Mouse (Mus musculus) bone marrow macrophage, adult 2 months (primary cell): ENCODE measurements around the gene Mmp24. TPM values are rescaled to one million over a fixed set of nuclear protein-coding genes. Genes with fewer than 3 reads are reported as not detected.
"Not testable (repeated sequence)": the region's sequence is repeated elsewhere in the genome, so short reads cannot be mapped to it uniquely, and the experiment has no call there.

ENCODE experiments used
- H3K27ac ChIP-seq: 2 replicates; pipeline ENCODE4 v1.5.1; 2012; ENCODE audit warnings: low read depth, low read length; ENCODE audit not compliant: insufficient read depth
- H3K4me1 ChIP-seq: 2 replicates; pipeline ENCODE4 v1.6.1; 2012; ENCODE audit warnings: low read length; ENCODE audit not compliant: control insufficient read depth, insufficient read depth
- H3K4me3 ChIP-seq: 2 replicates; pipeline ENCODE4 v1.5.1; 2012; ENCODE audit warnings: mild to moderate bottlenecking, low read length, moderate library complexity; ENCODE audit not compliant: insufficient read depth
- CTCF ChIP-seq: IDR thresholded peaks from 2 replicates; pipeline ENCODE4 v1.5.1; 2012; ENCODE audit warnings: low read depth, mild to moderate bottlenecking, low read length, moderate library complexity
- POLR2A ChIP-seq: IDR thresholded peaks from 2 replicates; pipeline ENCODE4 v1.6.1; 2012; ENCODE audit warnings: mild to moderate bottlenecking, low read depth, low read length, borderline replicate concordance
- polyA plus RNA-seq: library from polyadenylated mRNA; stranded (reverse); fragments of >200 nt; gene quantifications from 2 replicates; pipeline ENCODE4 v1.2.4, GENCODE M21; 2012; ENCODE audit not compliant: missing spikeins, insufficient read depth, insufficient read length

Mmp24 gene
- polyA plus RNA-seq = not detected in 2 replicates

DNA sequence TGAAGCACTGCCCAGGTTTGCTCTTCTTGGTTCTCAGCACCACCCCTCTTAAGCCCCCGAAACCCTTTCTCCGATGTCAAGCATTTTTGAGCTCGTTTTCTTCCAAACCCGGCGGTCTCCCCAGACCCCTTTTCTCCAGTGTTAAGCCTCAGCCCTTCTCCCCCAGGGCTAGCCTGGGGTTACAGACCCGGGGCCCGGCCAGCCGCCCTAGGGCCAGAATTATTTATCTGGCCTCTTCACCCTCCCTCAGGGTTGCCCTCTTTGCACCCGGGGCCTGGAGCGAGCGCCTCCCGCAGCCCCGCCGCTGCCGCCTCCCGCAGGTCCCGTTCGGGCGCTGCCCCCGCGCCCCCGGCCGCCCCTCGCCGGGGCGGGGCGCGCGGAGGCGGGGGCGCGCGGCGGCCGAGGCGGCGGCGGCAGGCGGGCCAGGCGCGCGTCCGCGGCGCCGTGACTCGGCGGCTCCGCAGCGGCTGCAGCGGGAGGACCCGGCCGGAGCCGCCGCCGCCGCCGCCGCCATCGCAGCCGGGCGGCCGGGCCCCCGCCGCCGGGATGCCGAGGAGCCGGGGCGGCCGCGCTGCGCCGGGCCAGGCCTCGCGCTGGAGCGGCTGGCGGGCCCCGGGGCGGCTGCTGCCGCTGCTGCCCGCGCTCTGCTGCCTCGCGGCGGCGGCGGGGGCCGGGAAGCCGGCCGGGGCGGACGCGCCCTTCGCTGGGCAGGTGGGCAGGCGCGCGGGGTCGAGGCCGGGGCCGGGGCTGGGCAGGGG, at the start of gene Mmp24:
Mmp24 (plus strand) TSS at position 416 of the 758 bp plus-strand sequence.
- TF ChIP-seq POLR2A (no peak), CTCF (no peak)
- H3K4me3 ChIP-seq = peak within 1 kb of the TSS; percentile 57

DNA sequence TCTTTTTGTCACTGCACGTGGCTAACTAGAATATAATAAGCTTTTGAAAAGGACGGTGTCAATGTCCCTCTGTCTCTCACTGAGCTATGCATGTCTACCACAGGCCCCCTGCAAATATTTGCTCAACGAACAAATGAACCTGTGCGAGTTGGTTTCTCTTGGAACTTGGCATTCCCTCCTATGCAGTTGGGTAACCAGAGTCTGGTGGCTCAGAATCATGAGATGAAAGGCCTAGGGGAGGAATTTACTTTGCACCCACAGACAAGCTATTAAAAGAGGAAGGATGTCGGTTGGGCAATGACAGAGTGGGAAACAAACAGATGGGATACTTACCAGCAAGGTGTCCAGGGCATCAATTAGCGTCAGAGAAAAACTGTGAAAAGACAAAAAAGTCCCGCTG, 48.8 kb upstream of the Mmp24 start:
- Histone ChIP-seq H3K4me3 (no peak overlapping the region), H3K27ac (peak overlapping the region; percentile 30), H3K4me1 (peaks cover 37% of the 10 kb centered on the region)
- TF ChIP-seq POLR2A = no peak
- no peak for TF ChIP-seq CTCF

More for the DNA sequence above, at the start of gene Mmp24:
- Histone ChIP-seq H3K27ac (no peak within 1 kb of the TSS), H3K4me1 (no peaks in the 10 kb centered on the region)

DNA sequence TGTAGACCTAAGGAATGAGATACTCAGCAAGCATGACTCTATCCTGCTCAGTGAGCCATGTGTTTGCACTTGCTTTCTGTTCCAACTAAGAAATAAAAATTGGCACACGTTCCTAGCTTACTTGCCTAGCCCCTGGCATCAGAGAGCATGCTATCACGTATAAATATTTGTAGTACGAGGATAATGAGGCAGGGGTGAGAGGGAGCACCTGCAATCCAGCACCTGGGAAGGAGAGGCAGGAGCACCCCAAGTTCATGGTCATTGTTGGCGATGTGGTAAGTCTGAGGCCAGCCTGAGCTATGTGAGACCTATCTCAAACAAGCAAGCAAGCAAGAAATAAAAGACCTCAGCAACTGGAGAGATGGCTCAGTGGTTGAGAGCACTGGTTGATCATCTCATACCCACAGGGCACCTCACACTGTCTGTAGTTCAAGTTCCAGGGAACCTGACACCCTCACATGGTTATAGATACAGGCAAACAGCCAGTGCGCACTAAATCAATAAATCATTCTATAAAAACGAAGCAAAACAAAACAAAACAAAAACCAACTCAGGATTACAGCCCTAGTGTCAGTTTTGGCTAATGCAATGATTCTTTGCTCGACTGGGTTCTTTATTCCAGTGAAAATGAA, 47.3 kb upstream of the Mmp24 start:
- Histone ChIP-seq H3K4me1 (peaks cover 37% of the 10 kb centered on the region), H3K27ac (no peak overlapping the region), H3K4me3 (no peak overlapping the region)
- TF ChIP-seq CTCF (no peak), POLR2A (no peak)

DNA sequence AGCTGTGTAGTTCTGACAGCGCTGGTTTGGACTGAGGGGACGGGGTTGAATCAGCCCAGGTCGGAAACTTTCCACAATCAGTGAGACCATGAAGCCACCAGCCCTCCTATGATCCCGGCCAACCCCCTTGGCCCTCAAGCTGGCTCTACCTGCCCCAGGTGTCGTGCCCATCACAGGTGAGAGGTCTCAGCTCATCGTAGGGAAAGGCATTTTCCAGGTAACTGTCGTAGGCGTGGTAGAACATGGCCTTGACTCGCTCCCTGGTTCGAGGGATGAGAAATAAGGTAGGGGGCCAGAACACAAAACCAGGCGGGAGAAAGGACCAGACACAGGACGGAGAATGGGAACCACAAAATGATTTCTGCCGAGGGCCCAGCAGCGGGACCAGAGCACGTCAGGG, 46.4 kb upstream of the Mmp24 start:
- Histone ChIP-seq H3K4me1 (peaks cover 35% of the 10 kb centered on the region), H3K27ac (no peak overlapping the region), H3K4me3 (peak overlapping the region; percentile 63)
- TF ChIP-seq POLR2A (no peak), CTCF (no peak)

DNA sequence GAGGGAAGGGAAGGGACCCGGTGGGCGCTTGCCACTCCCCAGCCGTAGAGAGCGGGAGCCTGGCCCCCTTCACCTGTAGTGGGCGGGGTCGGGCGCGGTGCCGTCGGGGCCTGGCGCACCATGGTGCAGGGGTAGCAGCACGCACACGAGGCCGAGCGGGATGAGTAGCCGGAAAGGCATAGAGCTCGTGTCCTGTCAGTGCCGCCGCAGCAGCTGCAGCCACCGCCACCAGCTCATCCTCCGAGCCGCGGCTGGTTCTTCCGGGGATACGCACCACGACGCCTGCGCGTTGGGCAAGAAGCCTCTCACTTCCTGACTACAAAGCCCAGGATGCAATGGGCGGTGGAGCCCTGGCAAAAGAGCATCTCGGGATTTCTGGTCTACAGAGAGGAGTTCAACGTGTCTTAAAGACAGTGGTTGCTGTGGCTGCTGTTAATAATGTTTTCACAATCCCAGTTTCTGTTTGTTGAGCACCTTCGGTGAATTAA, 45.9 kb upstream of the Mmp24 start, which contains the start of gene Edem2:
Edem2 (minus strand) TSS at position 318 of the 488 bp plus-strand sequence.
- no peak for TF ChIP-seq CTCF
- no peak for TF ChIP-seq POLR2A
- Histone ChIP-seq H3K4me1 (peaks cover 32% of the 10 kb centered on the region), H3K27ac (no peak within 1 kb of the TSS), H3K4me3 (peak within 1 kb of the TSS; percentile 63)

DNA sequence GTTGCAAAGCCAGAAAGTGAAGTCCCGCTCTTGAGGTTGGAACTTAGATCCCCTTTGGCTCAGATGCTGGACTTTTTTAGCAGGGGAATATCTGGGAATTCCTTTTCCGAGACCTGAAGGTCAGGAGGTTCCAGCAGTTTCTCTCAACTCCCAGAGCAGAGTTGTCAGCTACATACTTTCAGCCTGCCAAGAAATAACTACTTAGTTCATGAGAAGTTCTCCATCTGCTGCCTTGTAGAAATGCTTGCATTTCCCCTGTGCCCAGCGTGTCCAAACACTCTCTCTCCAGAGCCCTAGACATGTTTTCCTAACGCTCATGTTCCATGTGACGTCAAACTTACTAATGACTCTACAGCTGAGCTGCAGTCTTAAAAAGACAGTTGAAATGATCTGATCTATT, 40.1 kb upstream of the Mmp24 start:
- no peak for TF ChIP-seq POLR2A
- no peak for TF ChIP-seq CTCF
- Histone ChIP-seq H3K4me1 (peaks cover 10% of the 10 kb centered on the region; the same call in 1 of the 2 replicates), H3K4me3 (no peak overlapping the region), H3K27ac (no peak overlapping the region)

DNA sequence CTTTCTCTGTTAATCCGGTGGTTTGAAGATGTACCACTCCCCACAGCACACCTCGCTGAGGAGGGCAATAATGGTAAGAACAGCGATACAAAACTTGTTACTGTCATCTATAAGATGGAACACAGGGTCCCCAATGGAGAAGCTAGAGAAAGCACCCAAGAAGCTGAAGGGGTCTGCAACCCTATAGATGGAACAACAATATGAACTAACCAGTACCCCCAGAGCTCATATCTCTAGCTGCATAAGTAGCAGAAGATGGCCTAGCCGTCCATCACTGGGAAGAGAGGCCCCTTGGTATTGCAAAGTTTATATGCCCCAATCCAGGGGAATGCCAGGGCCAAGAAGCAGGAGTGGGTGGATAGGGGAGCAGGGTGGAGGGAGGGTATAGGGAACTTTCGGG, 39.4 kb upstream of the Mmp24 start, which contains the start of gene Gm17581:
Gm17581 (minus strand) TSS at position 101 of the 400 bp plus-strand sequence.
- not testable (repeated sequence) for H3K4me3 ChIP-seq, H3K4me1 ChIP-seq, H3K27ac ChIP-seq

DNA sequence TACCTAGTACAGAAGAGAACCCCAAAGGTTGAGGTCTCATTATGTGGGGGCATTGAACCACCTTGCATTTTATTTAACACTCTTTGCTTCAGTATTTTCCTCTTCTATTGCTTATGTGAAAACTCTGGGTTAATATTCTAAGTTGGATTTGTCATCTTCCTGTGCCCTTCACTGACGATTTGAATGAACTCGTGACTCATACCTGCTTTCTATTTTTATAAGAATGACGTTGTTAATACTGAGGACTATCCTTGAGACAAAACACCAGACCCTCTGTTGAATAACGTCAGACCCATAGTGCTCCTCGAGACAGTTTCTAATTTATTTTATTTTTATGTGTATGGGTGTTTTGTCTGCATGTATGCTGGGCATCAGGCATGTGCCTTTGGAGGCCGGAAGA, 38.2 kb upstream of the Mmp24 start:
- peaks cover 10% of the 10 kb centered on the region; the same call in 1 of the 2 replicates for H3K4me1 ChIP-seq
- no peak overlapping the region for H3K27ac ChIP-seq
- no peak for TF ChIP-seq POLR2A
- TF ChIP-seq CTCF = no peak
- H3K4me3 ChIP-seq = no peak overlapping the region

DNA sequence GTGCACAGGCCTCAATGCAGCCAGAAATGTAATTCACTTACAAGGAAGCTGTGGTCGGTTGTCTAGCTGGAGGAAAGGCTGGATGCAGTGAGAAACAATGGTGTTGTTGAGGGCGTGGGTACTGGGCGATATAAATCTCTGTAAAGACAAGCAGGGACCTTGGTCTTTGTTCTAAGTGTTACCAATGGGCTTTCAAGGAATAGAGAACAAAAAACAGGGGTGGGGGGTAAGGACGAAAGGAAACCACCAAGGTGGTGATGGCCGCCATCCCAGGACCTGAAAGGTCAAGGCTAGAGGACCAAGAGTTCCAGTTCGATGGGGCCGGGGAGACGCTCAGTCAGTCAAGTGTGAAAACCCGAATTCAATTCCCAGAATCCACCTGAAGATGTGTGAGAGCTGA, 37.3 kb upstream of the Mmp24 start:
- H3K4me1 ChIP-seq = peaks cover 10% of the 10 kb centered on the region; the same call in 1 of the 2 replicates
- no peak overlapping the region for H3K4me3 ChIP-seq
- no peak for TF ChIP-seq CTCF
- no peak for TF ChIP-seq POLR2A
- H3K27ac ChIP-seq = no peak overlapping the region

DNA sequence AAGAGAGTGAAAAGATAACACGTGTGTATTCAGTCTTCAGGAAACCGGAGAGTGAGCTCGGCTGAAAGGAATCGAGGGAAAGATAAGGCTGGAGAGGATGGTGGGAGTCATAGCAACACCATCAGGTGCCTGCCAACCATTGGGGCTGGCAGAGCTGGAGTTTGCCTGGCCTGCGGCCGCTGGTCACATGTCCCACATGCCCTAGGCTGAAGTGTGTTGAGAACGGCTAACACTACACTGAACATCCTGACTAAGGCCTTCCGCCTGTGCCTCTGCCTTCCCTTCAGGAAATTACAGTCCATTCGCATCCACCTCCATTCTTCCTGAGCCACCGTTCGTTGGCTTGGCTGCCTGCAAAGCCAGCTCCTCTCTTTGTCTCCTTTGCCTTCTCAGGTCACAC, 32.9 kb upstream of the Mmp24 start:
- no peak for TF ChIP-seq CTCF
- no peak for TF ChIP-seq POLR2A
- no peak overlapping the region for H3K27ac ChIP-seq

More for the DNA sequence above, 32.9 kb upstream of the Mmp24 start:
- Histone ChIP-seq H3K4me1 (peaks cover 6% of the 10 kb centered on the region; the same call in 1 of the 2 replicates), H3K4me3 (no peak overlapping the region)
